Mouse (Mus musculus) embryo, embryonic 10 days (tissue): Measurements from ENCODE around the gene Gsn.
A peak's percentile ranks its signal among the peaks of the same experiment; 100 is the strongest.

Experiments
- DNase-seq: peaks from one replicate; pipeline ENCODE4 v3.0.0-alpha.2; 2015; ENCODE audit warnings: low spot score

Gene Gsn

DNA sequence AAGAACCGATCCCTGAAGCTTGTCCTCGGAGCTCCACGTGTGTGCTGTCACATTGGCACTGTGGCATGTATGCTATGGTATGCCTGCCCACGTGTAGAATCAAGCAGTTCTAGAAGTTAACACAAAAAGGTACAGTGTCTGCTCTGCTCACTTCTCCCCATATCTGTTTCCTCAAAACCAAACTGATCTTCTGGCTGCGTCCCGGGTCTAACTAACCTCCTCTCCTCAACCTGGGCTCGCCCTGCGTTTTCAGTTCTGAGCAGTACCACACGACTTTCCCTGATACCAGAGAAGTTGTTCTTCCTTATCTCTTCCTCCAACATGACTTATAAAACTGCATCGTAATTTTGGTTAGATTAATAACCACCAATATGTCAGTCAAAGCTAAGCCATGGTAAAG is 71.4 kb downstream of the Gsn start:
- DNase-seq = no peak

DNA sequence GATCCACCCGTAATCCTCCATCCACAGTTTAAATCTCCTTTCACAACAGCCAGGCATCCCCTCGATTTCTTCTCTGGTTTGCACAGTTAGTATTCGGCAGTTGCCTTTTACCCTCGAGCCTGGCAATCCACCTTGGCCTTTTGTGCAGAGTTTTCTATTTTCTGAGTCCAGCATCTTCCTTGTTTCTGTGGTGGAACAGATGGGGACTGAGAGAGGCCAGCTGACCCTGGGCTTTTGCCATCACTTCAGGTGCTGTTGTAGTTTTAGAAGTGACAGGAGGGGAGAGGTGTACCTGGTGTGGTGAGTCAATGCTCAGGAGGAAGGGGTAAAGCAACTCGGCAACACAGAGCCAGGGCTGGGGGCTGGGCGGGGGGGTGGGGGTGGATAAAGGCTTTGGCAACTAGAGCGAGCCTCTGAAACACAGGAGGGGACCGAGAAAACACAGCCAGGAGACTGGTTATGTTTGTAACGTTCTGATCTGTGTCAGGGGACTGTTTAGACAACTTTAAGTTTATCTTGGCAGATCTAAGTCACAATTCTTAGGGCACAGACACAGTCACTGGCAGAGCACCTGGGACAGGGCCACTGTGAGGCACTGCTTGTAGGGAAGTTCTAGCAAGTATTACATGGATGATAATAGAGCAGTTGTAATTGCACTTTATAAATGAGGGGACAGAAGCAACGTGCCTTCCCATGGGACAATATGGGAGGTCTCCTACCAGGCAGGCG is 72.0 kb downstream of the Gsn start:
- no peak for DNase-seq

GRCm38 (mm10) chr2:35329061-35329460 is 72.9 kb downstream of the Gsn start:
- DNase-seq = no peak

DNA sequence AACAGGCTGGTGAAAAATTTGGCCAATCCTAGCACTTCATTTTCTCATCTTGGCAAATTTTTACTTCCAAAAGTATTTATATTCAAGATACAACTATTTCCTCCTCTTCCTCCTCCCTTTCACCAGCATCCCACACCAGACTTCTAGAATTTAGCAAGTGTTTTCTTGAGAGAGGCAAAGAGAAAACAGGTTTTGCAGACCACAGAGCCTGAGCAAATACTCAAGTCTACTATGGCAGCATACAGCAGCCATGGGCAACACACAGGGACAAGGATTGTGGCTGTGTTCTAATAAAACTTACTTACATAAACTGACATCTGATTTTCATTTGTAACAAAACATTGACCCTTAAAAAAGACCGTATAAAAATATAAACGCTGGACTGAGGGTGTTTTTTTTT is 75.0 kb downstream of the Gsn start:
- DNase-seq = no peak

DNA sequence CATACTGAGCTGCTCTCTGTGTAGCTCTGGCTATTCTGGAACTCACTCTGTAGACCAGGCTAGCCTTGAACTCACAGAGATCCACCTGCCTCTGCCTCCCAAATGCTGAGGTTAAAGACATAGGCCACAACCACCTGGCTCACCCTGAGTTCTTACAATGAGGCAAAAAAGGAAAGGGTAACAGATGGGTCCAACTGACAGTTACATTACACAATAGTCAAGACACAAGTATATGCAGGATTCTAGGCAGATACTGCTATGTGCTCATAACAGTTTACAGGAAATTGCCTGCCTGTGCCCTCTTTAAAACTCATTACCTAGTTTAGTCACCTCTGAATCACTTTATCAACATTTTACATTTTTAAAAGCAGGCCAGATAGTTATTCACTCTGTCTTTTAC is 77.5 kb downstream of the Gsn start:
- DNase-seq = no peak

DNA sequence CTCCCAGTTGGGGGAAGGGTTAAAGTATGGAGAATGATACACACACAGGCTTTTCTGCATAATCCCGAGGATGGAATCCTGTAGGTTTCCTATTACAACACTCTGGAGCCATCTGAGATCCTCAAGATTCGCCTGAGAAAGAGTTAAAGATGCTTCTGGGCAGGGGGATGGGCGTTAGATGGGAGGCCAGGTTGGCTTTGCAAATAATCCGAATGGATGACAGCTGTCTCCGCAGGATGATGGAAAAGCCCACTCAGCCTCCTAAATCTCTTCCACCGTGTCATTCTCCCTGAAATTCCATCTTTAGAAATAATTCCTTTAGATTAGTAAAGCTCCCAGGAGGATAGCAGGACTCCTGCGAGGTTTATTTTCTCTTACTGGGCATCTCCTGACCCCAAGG is 79.4 kb downstream of the Gsn start:
- peak; percentile 22 for DNase-seq

- DNase-seq = peak; percentile 99
Observed at GRCm38 (mm10) chr2:35336388-35337280, 80.5 kb downstream of the Gsn start, which contains the start of gene Stom. Stom (minus strand) TSS chr2:35336976.

DNA sequence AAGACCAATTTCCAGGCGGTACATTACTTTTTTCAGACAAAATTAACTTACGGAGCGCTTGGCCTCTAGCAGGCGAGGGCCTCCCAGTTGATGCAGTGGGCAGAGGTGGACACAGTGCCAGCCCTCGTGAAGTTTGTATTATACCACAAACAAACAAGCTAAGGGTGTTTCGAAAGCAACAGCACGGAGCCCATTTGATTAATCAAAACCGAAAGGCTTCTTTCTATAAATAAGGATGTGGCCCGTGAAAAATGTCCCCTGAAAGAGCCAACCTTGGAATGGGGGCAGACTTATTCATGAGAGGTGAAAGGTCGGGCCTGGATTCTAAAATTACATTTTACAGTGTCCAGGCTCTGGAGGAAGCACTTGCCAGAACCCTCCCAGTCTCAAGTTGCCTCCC is 81.2 kb downstream of the Gsn start:
- no peak for DNase-seq

GRCm38 (mm10) chr2:35338036-35338435 is 81.9 kb downstream of the Gsn start:
- DNase-seq = no peak

- no peak for DNase-seq
Observed at GRCm38 (mm10) chr2:35338707-35339106, 82.5 kb downstream of the Gsn start.

GRCm38 (mm10) chr2:35342605-35343004 is 86.4 kb downstream of the Gsn start:
- no peak for DNase-seq

- DNase-seq = no peak
Observed at GRCm38 (mm10) chr2:35345984-35346383, 89.8 kb downstream of the Gsn start.

DNA sequence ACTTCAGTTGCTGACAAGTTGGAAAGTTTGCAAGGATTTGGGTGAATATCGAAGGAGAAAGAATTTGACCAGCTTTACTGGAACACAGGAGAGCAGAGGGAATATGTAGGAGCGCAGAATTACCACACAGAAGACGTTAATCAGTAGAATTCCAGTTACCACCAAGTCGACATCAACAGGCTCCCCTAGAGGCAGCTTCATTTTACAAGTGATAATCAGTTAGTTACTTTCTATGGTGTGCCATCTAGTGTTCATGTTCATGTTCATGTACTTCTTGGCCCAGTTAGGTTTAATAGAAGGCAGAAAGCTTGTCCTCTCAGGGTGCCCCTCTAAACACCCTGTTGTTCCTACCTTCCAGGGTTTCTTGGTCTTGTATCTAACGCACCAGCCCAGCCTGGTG is 93.0 kb downstream of the Gsn start:
- DNase-seq = peak; percentile 66
